In the genomic region with DNA sequence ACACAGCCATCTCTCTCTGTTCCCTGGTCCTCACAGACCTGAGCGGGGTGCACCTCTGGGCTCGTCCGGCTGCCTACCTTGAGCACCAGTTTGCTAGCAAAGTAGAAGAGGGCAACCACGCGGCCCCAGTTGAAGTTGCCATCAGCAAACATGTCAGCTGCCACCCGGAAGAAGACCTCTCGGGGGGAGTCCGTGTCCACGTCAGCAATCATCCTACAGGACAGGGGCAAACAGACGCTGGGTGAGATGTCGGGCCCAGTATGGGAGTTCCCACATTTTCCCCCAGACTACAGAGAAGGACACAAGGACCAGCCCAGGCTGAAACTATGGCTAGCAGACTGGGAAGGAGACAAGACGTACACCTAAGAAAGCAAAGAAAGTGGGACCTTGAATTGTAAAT, we compare ENCODE assay signal across 11 mouse cellular contexts. TPM values are rescaled to one million over a fixed set of nuclear protein-coding genes. Genes with fewer than 3 reads are reported as not detected.
DNase-seq lines count a peak whose midpoint lies in the region; ATAC-seq and TF ChIP-seq lines count a peak whose summit lies in the region.
"Had no signal": no experiment of that assay in that cellular context is flagged by ENCODE, and none has a peak within 500 bp of the region (broad histone marks: within the 10 kb centered on the region; RNA-seq: fewer than 3 reads in every experiment).

No protein-coding gene starts in this region.

- no peak for TF ChIP-seq POLR2A in myocyte (IDR thresholded peaks at IDR 0.05; ENCODE audit: insufficient read length, low read depth)

- 96% methylated on average over 12 of the region's 12 CpGs for WGBS in limb, embryonic 11.5 days

- H3K4me3 ChIP-seq in erythroblast, embryonic 14.5 days (replicated peaks), result peak overlapping the region; percentile 74
- peak overlapping the region; percentile 96 for H3K4me3 ChIP-seq in megakaryocyte, embryonic 14.5 days (replicated peaks)
- peak overlapping the region; percentile 90; the same call in 1 of the 2 replicates for H3K4me3 ChIP-seq in limb, embryonic 11.5 days (ENCODE audit: low read depth, low read length)
- H3K4me3 ChIP-seq in myocyte, result peak overlapping the region; percentile 54

- no peak overlapping the region for H3ac ChIP-seq in myocyte (ENCODE audit: control insufficient read depth, insufficient read length)

- no peak overlapping the region for H3K27ac ChIP-seq in limb, embryonic 11.5 days (replicated peaks; ENCODE audit: low read depth, low read length)

- H3K79me2 ChIP-seq in myocyte (ENCODE audit: control insufficient read depth, insufficient read depth), result peaks cover 32% of the 10 kb centered on the region

- no peak for ATAC-seq in erythroblast, adult 5-6 weeks (replicated peaks; ENCODE audit: low FRiP score, poor library complexity, severe bottlenecking)
- no peak for ATAC-seq in megakaryocyte, adult 5-6 weeks (ENCODE audit: poor library complexity, severe bottlenecking)
- no peak for ATAC-seq in limb, embryonic 11.5 days (ENCODE audit: insufficient number of reproducible peaks, low FRiP score, low TSS enrichment, low read depth)

- H3K27me3 ChIP-seq in erythroblast, embryonic 14.5 days (ENCODE audit: control insufficient read depth), result no peaks in the 10 kb centered on the region
- no peaks in the 10 kb centered on the region for H3K27me3 ChIP-seq in megakaryocyte, embryonic 14.5 days (replicated peaks)
- H3K27me3 ChIP-seq in limb, embryonic 11.5 days (ENCODE audit: control insufficient read depth, insufficient read depth, low read length), result no peaks in the 10 kb centered on the region
- no peaks in the 10 kb centered on the region for H3K27me3 ChIP-seq in myocyte (ENCODE audit: control insufficient read depth, insufficient read depth, insufficient read length)

- peaks cover 62% of the 10 kb centered on the region for H3K4me1 ChIP-seq in erythroblast, embryonic 14.5 days (ENCODE audit: control insufficient read depth)
- H3K4me1 ChIP-seq in megakaryocyte, embryonic 14.5 days, result peaks cover 77% of the 10 kb centered on the region
- H3K4me1 ChIP-seq in limb, embryonic 11.5 days (ENCODE audit: control insufficient read depth, insufficient read depth, low read length), result peaks cover 17% of the 10 kb centered on the region

- H3K4me2 ChIP-seq in limb, embryonic 11.5 days (ENCODE audit: low read depth, severe bottlenecking), result no peak overlapping the region
- H3K4me2 ChIP-seq in myocyte (ENCODE audit: low read depth), result peak overlapping the region; percentile 90

- H3K9me3 ChIP-seq in erythroblast, embryonic 14.5 days (ENCODE audit: control insufficient read depth, low read length), result no peaks in the 10 kb centered on the region
- no peaks in the 10 kb centered on the region; the same call in 1 of the 2 replicates for H3K9me3 ChIP-seq in megakaryocyte, embryonic 14.5 days
- no peaks in the 10 kb centered on the region for H3K9me3 ChIP-seq in limb, embryonic 11.5 days (ENCODE audit: control insufficient read depth, low read length)

- peaks cover 54% of the 10 kb centered on the region for H3K36me3 ChIP-seq in erythroblast, embryonic 14.5 days (ENCODE audit: control insufficient read depth)
- peaks cover 56% of the 10 kb centered on the region for H3K36me3 ChIP-seq in megakaryocyte, embryonic 14.5 days (replicated peaks; ENCODE audit: low read length)
- peaks cover 10% of the 10 kb centered on the region for H3K36me3 ChIP-seq in limb, embryonic 11.5 days (ENCODE audit: control insufficient read depth, insufficient read depth, low read length)
- peaks cover 24% of the 10 kb centered on the region for H3K36me3 ChIP-seq in myocyte (ENCODE audit: control insufficient read depth, insufficient read depth)

- DNase-seq in limb, embryonic 11.5 days (ENCODE audit: low spot score), result no peak
- DNase-seq in embryo, embryonic 10 days (ENCODE audit: low spot score), result no peak
- DNase-seq in gastrocnemius, adult 8-10 months (ENCODE audit: low spot score in 2 of 2), result no peak
- DNase-seq: right cerebral cortex, postnatal 14 days had no signal

- H3K9ac ChIP-seq in limb, embryonic 11.5 days (ENCODE audit: low read length), result no peak overlapping the region

TF ChIP-seq in myocyte, 11 proteins besides CTCF, POLR2A, EP300 and RAD21:
- no peak for TF ChIP-seq MYOD1 (IDR thresholded peaks at IDR 0.05; ENCODE audit: control insufficient read depth in 1 of 3, insufficient read length in 2 of 3, low read depth in 2 of 3)
- TF ChIP-seq POLR2AphosphoS2 (IDR thresholded peaks at IDR 0.05; ENCODE audit: insufficient read length, low read depth), result no peak
- TF ChIP-seq TCF12 (IDR thresholded peaks at IDR 0.05; ENCODE audit: insufficient read depth, poor library complexity, severe bottlenecking), result no peak
- TF ChIP-seq E2F4 (IDR thresholded peaks at IDR 0.05; ENCODE audit: insufficient read depth), result no peak
- TF ChIP-seq MYOG (IDR thresholded peaks at IDR 0.05; ENCODE audit: control insufficient read depth in 1 of 3, insufficient read depth in 1 of 3, insufficient read length in 2 of 3, low read depth in 2 of 3), result no peak
- no peak for TF ChIP-seq REST (IDR thresholded peaks at IDR 0.05; ENCODE audit: insufficient read depth, insufficient read length)
- no peak for TF ChIP-seq MAX (IDR thresholded peaks at IDR 0.05; ENCODE audit: low read depth)
- TF ChIP-seq USF1 (IDR thresholded peaks at IDR 0.05; ENCODE audit: low read depth), result no peak
- TF ChIP-seq TCF3 (IDR thresholded peaks at IDR 0.05; ENCODE audit: insufficient read length, low read depth), result no peak
- TF ChIP-seq CEBPB (IDR thresholded peaks at IDR 0.05; ENCODE audit: insufficient read depth, poor library complexity, severe bottlenecking), result no peak
- no peak for TF ChIP-seq SRF (IDR thresholded peaks at IDR 0.05; ENCODE audit: control insufficient read depth, insufficient read length, low read depth)

RNA-seq across cellular contexts. Expression of gene Bax, which starts 1.6 kb away (rescaled TPM):
- polyA plus RNA-seq in erythroblast, embryonic 14.5 days (2012), result 24.4 and 25.7 TPM in 2 replicates
- 8.6 and 12.7 TPM in 2 replicates for total RNA-seq in erythroblast, adult 5-6 weeks (2015; ENCODE audit: low replicate concordance)
- 9.7 and 11.8 TPM in 2 replicates for total RNA-seq in erythroblast, adult 5-6 weeks (2017; ENCODE audit: low replicate concordance)
- 502 and 597 TPM in 2 replicates for polyA plus RNA-seq in megakaryocyte, embryonic 14.5 days (2012; ENCODE audit: insufficient read depth, low replicate concordance)
- 24.6 and 25.0 TPM in 2 replicates for total RNA-seq in megakaryocyte, adult 5-6 weeks (2015)
- total RNA-seq in megakaryocyte, adult 5-6 weeks (2017), result 31.8 and 37.4 TPM in 2 replicates
- polyA plus RNA-seq in limb, embryonic 11.5 days (2014; fragmentation: Nextera tagmentation; extraction: Ambion mirVana), result 186 and 191 TPM in 2 replicates
- polyA plus RNA-seq in myocyte (2012; fragmentation: generic; extraction: Trizol), result 249 TPM
- 10 to 100 TPM; 14.5 to 17.8 (median 15.3) TPM for total RNA-seq in gastrocnemius, adult 8-10 months (2022)

RNA-seq across cellular contexts. Expression of gene Ftl1, which starts 5.4 kb away (rescaled TPM):
- polyA plus RNA-seq in erythroblast, embryonic 14.5 days (2012), result 3,659 and 3,743 TPM in 2 replicates
- total RNA-seq in erythroblast, adult 5-6 weeks (2015; ENCODE audit: low replicate concordance), result 1,430 and 1,622 TPM in 2 replicates
- 705 and 987 TPM in 2 replicates for total RNA-seq in erythroblast, adult 5-6 weeks (2017; ENCODE audit: low replicate concordance)
- polyA plus RNA-seq in megakaryocyte, embryonic 14.5 days (2012; ENCODE audit: insufficient read depth, low replicate concordance), result 24,502 and 30,989 TPM in 2 replicates
- 2,869 and 3,213 TPM in 2 replicates for total RNA-seq in megakaryocyte, adult 5-6 weeks (2015)
- total RNA-seq in megakaryocyte, adult 5-6 weeks (2017), result 1,589 and 1,786 TPM in 2 replicates
- polyA plus RNA-seq in limb, embryonic 11.5 days (2014; fragmentation: Nextera tagmentation; extraction: Ambion mirVana), result 4,688 and 5,046 TPM in 2 replicates
- polyA plus RNA-seq in myocyte (2012; fragmentation: generic; extraction: Trizol), result 2,413 TPM
- total RNA-seq in gastrocnemius, adult 8-10 months (2022), result 100 to 1,000 TPM in 3 of 4 experiments, 10 to 100 TPM in 1; 83.2 to 132 (median 121) TPM

RNA-seq across cellular contexts. Expression of gene Tulp2, which starts 16.6 kb away (rescaled TPM):
- 0.03 and 0.08 TPM in 2 replicates for polyA plus RNA-seq in erythroblast, embryonic 14.5 days (2012)
- total RNA-seq in erythroblast, adult 5-6 weeks (2015; ENCODE audit: low replicate concordance), result not detected in 2 replicates
- 0.42 TPM in 1 of 2 replicates, not detected in the other for total RNA-seq in erythroblast, adult 5-6 weeks (2017; ENCODE audit: low replicate concordance)
- polyA plus RNA-seq in megakaryocyte, embryonic 14.5 days (2012; ENCODE audit: insufficient read depth, low replicate concordance), result not detected in 2 replicates
- total RNA-seq in megakaryocyte, adult 5-6 weeks (2015), result not detected in 2 replicates
- total RNA-seq in megakaryocyte, adult 5-6 weeks (2017), result not detected in 2 replicates
- polyA plus RNA-seq in limb, embryonic 11.5 days (2014; fragmentation: Nextera tagmentation; extraction: Ambion mirVana), result 1.1 and 1.5 TPM in 2 replicates
- polyA plus RNA-seq in myocyte (2012; fragmentation: generic; extraction: Trizol), result 0.06 TPM
- not detected for total RNA-seq in gastrocnemius, adult 8-10 months (2022)
- total RNA-seq: heart, adult 8-10 months had no signal

RNA-seq across cellular contexts. Expression of gene Gm45808, which starts 21.5 kb away (rescaled TPM):
- not detected in 2 replicates for polyA plus RNA-seq in erythroblast, embryonic 14.5 days (2012)
- total RNA-seq in erythroblast, adult 5-6 weeks (2015; ENCODE audit: low replicate concordance), result not detected in 2 replicates
- not detected in 2 replicates for total RNA-seq in erythroblast, adult 5-6 weeks (2017; ENCODE audit: low replicate concordance)
- polyA plus RNA-seq in megakaryocyte, embryonic 14.5 days (2012; ENCODE audit: insufficient read depth, low replicate concordance), result not detected in 2 replicates
- total RNA-seq in megakaryocyte, adult 5-6 weeks (2015), result not detected in 2 replicates
- 0.61 TPM in 1 of 2 replicates, not detected in the other for total RNA-seq in megakaryocyte, adult 5-6 weeks (2017)
- polyA plus RNA-seq in limb, embryonic 11.5 days (2014; fragmentation: Nextera tagmentation; extraction: Ambion mirVana), result not detected in 2 replicates
- polyA plus RNA-seq in myocyte (2012; fragmentation: generic; extraction: Trizol), result not detected
- total RNA-seq in gastrocnemius, adult 8-10 months (2022), result 10 to 100 TPM in 3 of 4 experiments, 1 to 10 TPM in 1; 9.7 to 19.4 (median 11.8) TPM
- total RNA-seq: megakaryocyte progenitor cell, adult 5-6 weeks had no signal

RNA-seq across cellular contexts. Expression of gene Dhdh, which starts 23.5 kb away (rescaled TPM):
- polyA plus RNA-seq in erythroblast, embryonic 14.5 days (2012), result 0.01 and 0.02 TPM in 2 replicates
- 3.3 TPM in 2 replicates for total RNA-seq in erythroblast, adult 5-6 weeks (2015; ENCODE audit: low replicate concordance)
- 2.1 and 2.3 TPM in 2 replicates for total RNA-seq in erythroblast, adult 5-6 weeks (2017; ENCODE audit: low replicate concordance)
- 0.23 and 0.70 TPM in 2 replicates for polyA plus RNA-seq in megakaryocyte, embryonic 14.5 days (2012; ENCODE audit: insufficient read depth, low replicate concordance)
- 15.5 and 18.3 TPM in 2 replicates for total RNA-seq in megakaryocyte, adult 5-6 weeks (2015)
- total RNA-seq in megakaryocyte, adult 5-6 weeks (2017), result 14.2 and 16.0 TPM in 2 replicates
- 3.3 and 4.3 TPM in 2 replicates for polyA plus RNA-seq in limb, embryonic 11.5 days (2014; fragmentation: Nextera tagmentation; extraction: Ambion mirVana)
- 0.13 TPM for polyA plus RNA-seq in myocyte (2012; fragmentation: generic; extraction: Trizol)
- 10 to 100 TPM; 22.2 to 29.9 (median 27.6) TPM for total RNA-seq in gastrocnemius, adult 8-10 months (2022)
